Mouse (Mus musculus) forebrain, embryonic 11.5 days (tissue): Measurements from ENCODE around the gene Hist2h2ac. TPM values are rescaled to one million over a fixed set of nuclear protein-coding genes. Genes with fewer than 3 reads are reported as not detected.
A peak's percentile ranks its signal among the peaks of the same experiment; 100 is the strongest.
"Not testable (repeated sequence)": the region's sequence is repeated elsewhere in the genome, so short reads cannot be mapped to it uniquely, and the experiment has no call there.

Experiments used
- ATAC-seq: fragments of 200-750 bp; cut with Nextera tagmentation; replicated peaks from 2 replicates; pipeline ENCODE4 v1.8.0; 2017; ENCODE audit warnings: moderate TSS enrichment; ENCODE audit not compliant: low FRiP score
- DNase-seq: peaks from one replicate; pipeline ENCODE4 v3.0.0-alpha.2; 2017; ENCODE audit warnings: low spot score
- H3K27ac ChIP-seq: fragments of 300-500 bp; sonication (generic); 2 replicates; pipeline ENCODE4 v1.5.1; 2014; ENCODE audit warnings: low read depth, low read length
- H3K27me3 ChIP-seq: fragments of 300-500 bp; sonication (generic); 2 replicates; pipeline ENCODE4 v1.6.1; 2014; ENCODE audit warnings: mild to moderate bottlenecking, low read length, mixed read lengths; ENCODE audit not compliant: control insufficient read depth, insufficient read depth
- H3K36me3 ChIP-seq: fragments of 300-500 bp; sonication (generic); 2 replicates; pipeline ENCODE4 v1.6.1; 2014; ENCODE audit warnings: mild to moderate bottlenecking, low read length, moderate library complexity, mixed read lengths; ENCODE audit not compliant: control insufficient read depth, insufficient read depth
- H3K4me1 ChIP-seq: fragments of 300-500 bp; sonication (generic); replicated peaks from 2 replicates; pipeline ENCODE4 v1.6.1; 2014; ENCODE audit warnings: low read length, mixed read lengths; ENCODE audit not compliant: control insufficient read depth, insufficient read depth
- H3K4me2 ChIP-seq: fragments of 300-500 bp; sonication (generic); 2 replicates; pipeline ENCODE4 v1.6.1; 2014; ENCODE audit warnings: low read depth, mild to moderate bottlenecking, low read length, moderate library complexity, mixed read lengths; ENCODE audit not compliant: severe bottlenecking
- H3K4me3 ChIP-seq: fragments of 300-500 bp; sonication (generic); 2 replicates; pipeline ENCODE4 v1.5.1; 2014; ENCODE audit warnings: low read depth, low read length
- H3K9ac ChIP-seq: fragments of 300-500 bp; sonication (generic); 2 replicates; pipeline ENCODE4 v1.6.1; 2014; ENCODE audit warnings: low read length
- H3K9me3 ChIP-seq: fragments of 300-500 bp; sonication (generic); 2 replicates; pipeline ENCODE4 v1.6.1; 2016; ENCODE audit warnings: low read length, mixed read lengths; ENCODE audit not compliant: control insufficient read depth
- WGBS: fragments of 180-500 bp; shearing (Covaris S2); extraction: QIAGEN DNeasy Blood & Tissue Kit; methylation state at CpG from one replicate; pipeline ENCODE4 v1.1.7; 2014; 5-methylcytosine and 5-hydroxymethylcytosine counted together
- polyA plus RNA-seq: library from polyadenylated mRNA; unstranded; fragments of >200 nt; fragmentation: Nextera tagmentation; extraction: Ambion mirVana; gene quantifications from 2 replicates; pipeline ENCODE4 v1.2.1, GENCODE M21; 2014

Gene Hist2h2ac
- polyA plus RNA-seq, 1 experiment from 2014 or later: 18.7 TPM

GRCm38 (mm10) chr3:96245003-96245886, 24.6 kb upstream of the Hist2h2ac start, which contains the start of gene Hist2h2aa1:
Hist2h2aa1 (plus strand) TSS chr3:96245497.
- Histone ChIP-seq H3K27ac (peak within 1 kb of the TSS; percentile 97), H3K4me3 (peak within 1 kb of the TSS; percentile 41), H3K9ac (peak within 1 kb of the TSS; percentile 85), H3K4me2 (peak within 1 kb of the TSS; percentile 63)
- DNase-seq (peak; percentile 85), ATAC-seq (peak; percentile 86)
- not testable (repeated sequence) for H3K36me3 ChIP-seq, H3K4me1 ChIP-seq, H3K9me3 ChIP-seq, H3K27me3 ChIP-seq
- 0% methylated on average over 12 of the region's 88 CpGs for whole genome bisulfite sequencing

DNA sequence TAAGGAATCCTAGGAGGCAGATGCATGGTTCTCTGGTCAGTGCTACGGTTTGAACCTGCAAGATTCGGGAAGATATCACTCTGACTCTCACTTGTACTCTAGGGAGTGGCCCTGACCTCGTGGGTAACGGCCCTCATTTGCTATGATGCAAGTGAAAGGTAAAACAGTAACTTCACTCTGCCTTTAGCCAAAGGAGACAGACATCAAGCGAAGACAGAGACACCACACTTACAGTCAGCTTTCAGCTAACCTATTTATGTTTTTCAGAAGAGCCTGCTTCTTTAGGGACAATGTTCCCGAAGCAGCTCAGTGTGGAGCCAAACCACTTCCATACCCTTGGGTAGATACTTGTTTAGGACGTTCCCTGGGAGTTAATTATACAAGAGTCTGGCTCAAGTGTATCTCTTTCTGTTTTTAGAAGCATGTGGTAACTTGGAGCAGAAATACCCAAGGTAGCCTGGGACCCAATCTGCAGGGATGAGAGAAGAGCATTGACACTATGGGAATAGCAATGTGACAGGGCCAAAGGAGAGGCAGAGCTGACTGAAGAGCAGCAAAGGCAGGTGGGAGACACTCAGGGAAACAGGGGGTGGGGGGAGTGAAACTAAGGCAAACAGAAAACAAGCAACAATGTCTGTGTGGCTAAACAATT, 23.4 kb upstream of the Hist2h2ac start:
- 86% methylated on average over 7 of the region's 7 CpGs for WGBS
- Histone ChIP-seq H3K4me3 (0 out of 2 replicates have a peak overlapping the region, but pooled peaks have one; percentile 41), H3K9ac (peak overlapping the region; percentile 85), H3K4me2 (peak overlapping the region; percentile 63; the same call in 1 of the 2 replicates), H3K9me3 (no peaks in the 10 kb centered on the region), H3K4me1 (peaks cover 6% of the 10 kb centered on the region; the same call in 1 of the 2 replicates), H3K27me3 (no peaks in the 10 kb centered on the region; the same call in 1 of the 2 replicates), H3K36me3 (no peaks in the 10 kb centered on the region), H3K27ac (peak overlapping the region; percentile 97)
- ATAC-seq (no peak), DNase-seq (no peak)

DNA sequence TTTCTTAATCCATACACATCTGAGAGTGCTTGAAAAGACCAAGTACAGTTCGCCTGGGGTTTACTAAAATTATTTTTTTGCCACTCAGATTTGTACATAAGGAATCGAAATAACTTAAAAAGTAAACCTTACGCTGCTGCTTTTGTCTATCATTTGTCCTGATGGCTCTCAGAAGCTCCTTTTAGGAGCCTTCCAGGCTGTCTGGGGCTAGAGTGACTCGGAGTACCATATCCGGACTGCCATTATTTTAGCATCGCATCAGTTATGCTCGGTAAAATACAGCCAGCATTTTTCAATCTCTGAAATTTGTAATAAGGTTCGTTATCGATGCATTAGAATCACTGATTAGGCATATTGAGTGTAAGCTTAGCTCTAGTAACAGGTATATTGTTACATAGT, 20.1 kb upstream of the Hist2h2ac start:
- Histone ChIP-seq H3K9me3 (no peaks in the 10 kb centered on the region), H3K27me3 (no peaks in the 10 kb centered on the region), H3K4me2 (no peak overlapping the region), H3K36me3 (no peaks in the 10 kb centered on the region), H3K9ac (peak overlapping the region; percentile 64), H3K4me3 (no peak overlapping the region), H3K4me1 (peaks cover 6% of the 10 kb centered on the region; the same call in 1 of the 2 replicates), H3K27ac (peak overlapping the region; percentile 84)
- DNase-seq (no peak), ATAC-seq (no peak)
- WGBS: 76% methylated on average over 9 of the region's 9 CpGs

GRCm38 (mm10) chr3:96239949-96240798, 19.5 kb upstream of the Hist2h2ac start, which contains the start of gene Hist2h2aa2:
Hist2h2aa2 (minus strand) TSS chr3:96240276.
- H3K4me1 ChIP-seq, H3K9me3 ChIP-seq, H3K27me3 ChIP-seq, H3K36me3 ChIP-seq: not testable (repeated sequence)
- H3K27ac ChIP-seq: peak within 1 kb of the TSS; percentile 84
- H3K9ac ChIP-seq: peak within 1 kb of the TSS; percentile 64
- WGBS: 6% methylated on average over 24 of the region's 85 CpGs
- H3K4me3 ChIP-seq: peak within 1 kb of the TSS; percentile 21; the same call in 1 of the 2 replicates
- ATAC-seq (peak; percentile 80), DNase-seq (peak; percentile 87)
- peak within 1 kb of the TSS; percentile 31; the same call in 1 of the 2 replicates for H3K4me2 ChIP-seq

DNA sequence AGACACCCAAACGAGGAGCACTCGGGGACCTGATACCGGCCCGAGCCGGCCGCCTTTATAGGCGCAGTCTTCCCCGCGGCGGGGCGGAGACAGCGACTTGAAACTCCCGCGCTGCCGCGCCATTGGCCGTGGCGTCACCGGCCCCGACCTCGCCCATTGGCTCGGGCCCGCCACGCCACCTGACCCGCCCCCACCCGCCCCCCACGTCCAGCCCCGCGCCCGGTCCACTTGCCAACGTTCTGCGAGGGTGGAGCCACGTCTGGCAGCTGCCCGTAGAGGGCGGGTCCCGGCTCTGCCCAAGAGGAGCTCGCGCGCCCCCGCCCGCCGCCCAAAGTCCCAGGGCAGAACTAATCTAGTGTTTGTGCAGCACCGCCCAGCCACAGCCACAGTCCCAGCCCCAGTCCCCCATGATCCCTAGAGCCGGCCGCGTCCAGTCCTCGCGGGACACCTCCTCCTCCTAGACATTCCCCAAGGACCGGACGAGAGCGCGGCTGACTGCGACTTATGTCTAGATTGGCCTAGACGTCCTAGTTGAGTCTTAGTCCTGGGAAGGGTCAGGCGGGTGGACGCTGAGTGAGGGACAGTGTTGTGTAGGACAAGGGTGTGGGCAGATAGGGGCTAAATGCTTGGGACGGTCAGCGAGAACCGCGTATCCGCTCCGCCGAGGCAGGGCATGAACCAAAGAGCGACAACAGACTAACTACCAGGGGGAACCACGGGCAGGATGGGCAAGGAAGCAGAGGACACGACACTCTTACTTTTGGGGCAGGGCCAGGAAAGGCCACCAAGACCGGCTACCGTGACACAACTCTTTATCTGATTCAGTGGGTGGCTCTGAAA, 18.5 kb upstream of the Hist2h2ac start, which contains the start of gene Hist2h3c2:
Hist2h3c2 (minus strand) TSS at position 174 of the 840 bp plus-strand sequence.
- H3K36me3 ChIP-seq, DNase-seq, H3K27me3 ChIP-seq, H3K4me1 ChIP-seq, H3K9me3 ChIP-seq: not testable (repeated sequence)
- WGBS: 0% methylated on average over 10 of the region's 68 CpGs
- Histone ChIP-seq H3K9ac (peak within 1 kb of the TSS; percentile 65), H3K4me2 (peak within 1 kb of the TSS; percentile 55), H3K4me3 (peak within 1 kb of the TSS; percentile 33), H3K27ac (peak within 1 kb of the TSS; percentile 75)
- peak; percentile 93 for ATAC-seq

- ATAC-seq: no peak
- Histone ChIP-seq H3K36me3 (no peaks in the 10 kb centered on the region), H3K4me3 (peak overlapping the region; percentile 33), H3K9ac (peak overlapping the region; percentile 65), H3K4me2 (peak overlapping the region; percentile 55), H3K9me3 (no peaks in the 10 kb centered on the region), H3K27ac (peak overlapping the region; percentile 75), H3K27me3 (no peaks in the 10 kb centered on the region), H3K4me1 (0 out of 2 replicates have a peak, but pooled peaks cover 2% of the 10 kb centered on the region)
- DNase-seq: no peak
- under 1% methylated on average over 12 of the region's 12 CpGs for WGBS
Observed at GRCm38 (mm10) chr3:96237904-96238511, 17.3 kb upstream of the Hist2h2ac start.

GRCm38 (mm10) chr3:96237335-96237903, 16.7 kb upstream of the Hist2h2ac start:
- H3K36me3 ChIP-seq: no peaks in the 10 kb centered on the region
- peak overlapping the region; percentile 65 for H3K9ac ChIP-seq
- peak overlapping the region; percentile 75 for H3K27ac ChIP-seq
- H3K4me2 ChIP-seq: peak overlapping the region; percentile 55
- DNase-seq: peak; percentile 59
- ATAC-seq: no peak
- no peaks in the 10 kb centered on the region for H3K9me3 ChIP-seq
- H3K4me3 ChIP-seq: peak overlapping the region; percentile 33
- H3K27me3 ChIP-seq: no peaks in the 10 kb centered on the region
- 27% methylated on average over 7 of the region's 7 CpGs for WGBS
- 0 out of 2 replicates have a peak, but pooled peaks cover 2% of the 10 kb centered on the region for H3K4me1 ChIP-seq
